Mouse (Mus musculus): Measurements from ENCODE around the gene Gm17267. TPM values are rescaled to one million over a fixed set of nuclear protein-coding genes. Genes with fewer than 3 reads are reported as not detected.
"Not testable (repeated sequence)": the region's sequence is repeated elsewhere in the genome, so short reads cannot be mapped to it uniquely, and the experiment has no call there.

Gene Gm17267
- not detected in 2 replicates for polyA plus RNA-seq (2016; fragmentation: Nextera tagmentation; extraction: Ambion mirVana)

- not testable (repeated sequence) for H3K27ac ChIP-seq; H3K4me3 ChIP-seq; H3K9me3 ChIP-seq; ATAC-seq (ENCODE audit: insufficient number of reproducible peaks, insufficient read depth, low FRiP score, low TSS enrichment); H3K4me2 ChIP-seq (replicated peaks); H3K4me1 ChIP-seq; H3K36me3 ChIP-seq; H3K27me3 ChIP-seq; H3K9ac ChIP-seq
- WGBS, result no CpG with 5 or more reads among the region's 4 CpGs
These were observed at the start of gene Gm17267 for GRCm38 (mm10) chrX:126017257-126017656. Gene Gm17267, plus strand, starts transcription at chrX:126017557.

All from embryonic facial prominence, embryonic 12.5 days (tissue).